Mouse (Mus musculus) thymus, adult 2 months (tissue): Measurements from ENCODE around the gene Snrpb2. TPM values are rescaled to one million over a fixed set of nuclear protein-coding genes. Genes with fewer than 3 reads are reported as not detected.

Experiments
- DNase-seq: peaks from one replicate; pipeline ENCODE4 v3.0.0; 2021
- H3K27ac ChIP-seq: fragments of 200-500 bp; 2 replicates; pipeline ENCODE4 v1.5.1; 2012; ENCODE audit warnings: low read length, control low read depth; ENCODE audit not compliant: control insufficient read depth, insufficient read depth
- H3K27me3 ChIP-seq: fragments of 200-500 bp; 2 replicates; pipeline ENCODE4 v1.6.1; 2012; ENCODE audit warnings: mild to moderate bottlenecking, low read length, moderate library complexity, mixed read lengths; ENCODE audit not compliant: control insufficient read depth, insufficient read depth
- H3K36me3 ChIP-seq: fragments of 200-500 bp; 2 replicates; pipeline ENCODE4 v1.6.1; 2012; ENCODE audit warnings: mild to moderate bottlenecking, low read length, moderate library complexity; ENCODE audit not compliant: control insufficient read depth, insufficient read depth
- H3K4me1 ChIP-seq: fragments of 200-500 bp; replicated peaks from 2 replicates; pipeline ENCODE4 v1.6.1; 2012; ENCODE audit warnings: low read length; ENCODE audit not compliant: control insufficient read depth, insufficient read depth
- H3K4me3 ChIP-seq: fragments of 200-500 bp; 2 replicates; pipeline ENCODE4 v1.5.1; 2012; ENCODE audit warnings: mild to moderate bottlenecking, low read length, control low read depth, moderate library complexity; ENCODE audit not compliant: control insufficient read depth, insufficient read depth
- CTCF ChIP-seq: fragments of 200-500 bp; IDR thresholded peaks from 2 replicates; pipeline ENCODE4 v1.5.1; 2012; ENCODE audit warnings: mild to moderate bottlenecking, control low read depth, low read length, moderate library complexity, borderline replicate concordance; ENCODE audit not compliant: control insufficient read depth, poor library complexity, insufficient read depth; ENCODE audit errors: extremely low read depth
- POLR2A ChIP-seq: fragments of 200-500 bp; IDR thresholded peaks from 2 replicates; pipeline ENCODE4 v1.6.1; 2012; ENCODE audit warnings: mild to moderate bottlenecking, low read length, control low read depth, moderate library complexity; ENCODE audit not compliant: control insufficient read depth, poor library complexity, insufficient read depth; ENCODE audit errors: extremely low read depth
- WGBS: fragments of 180-500 bp; shearing (Covaris S2); methylation state at CpG from one replicate; pipeline ENCODE4 v1.1.7; 2018; 5-methylcytosine and 5-hydroxymethylcytosine counted together
- polyA plus RNA-seq: library from polyadenylated mRNA; depleted of rRNA; stranded (reverse); fragments of >200 nt; gene quantifications from 2 replicates; pipeline ENCODE4 v1.2.3, GENCODE M21; 2012

The Snrpb2 gene
- polyA plus RNA-seq, 1 experiment: 7.5 TPM

DNA sequence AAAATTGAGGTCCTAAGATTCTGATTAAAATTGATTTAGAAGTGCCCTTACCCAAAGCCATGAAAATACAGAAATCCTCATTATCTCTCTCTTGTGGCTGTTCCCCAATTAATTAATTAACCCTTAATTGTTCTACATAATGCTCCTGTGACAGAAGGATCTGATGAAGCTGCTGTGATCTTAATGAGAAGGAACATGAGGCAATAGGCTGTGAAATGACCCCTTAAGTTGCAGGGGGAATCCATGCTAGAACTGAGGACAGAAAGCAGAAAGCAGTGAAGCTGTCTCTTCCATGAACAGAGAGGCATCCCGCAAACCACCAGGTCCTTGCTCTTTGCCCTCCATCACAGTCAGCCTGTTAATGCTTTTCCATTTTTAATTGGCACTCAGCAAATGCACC, 31.6 kb upstream of the Snrpb2 start:
- no peak overlapping the region for H3K27ac ChIP-seq
- TF ChIP-seq POLR2A (no peak), CTCF (no peak)
- DNase-seq: no peak
- no peaks in the 10 kb centered on the region for H3K36me3 ChIP-seq
- 97% methylated on average over 1 of the region's 1 CpGs for WGBS
- H3K4me3 ChIP-seq: no peak overlapping the region
- no peaks in the 10 kb centered on the region for H3K4me1 ChIP-seq
- no peaks in the 10 kb centered on the region for H3K27me3 ChIP-seq

DNA sequence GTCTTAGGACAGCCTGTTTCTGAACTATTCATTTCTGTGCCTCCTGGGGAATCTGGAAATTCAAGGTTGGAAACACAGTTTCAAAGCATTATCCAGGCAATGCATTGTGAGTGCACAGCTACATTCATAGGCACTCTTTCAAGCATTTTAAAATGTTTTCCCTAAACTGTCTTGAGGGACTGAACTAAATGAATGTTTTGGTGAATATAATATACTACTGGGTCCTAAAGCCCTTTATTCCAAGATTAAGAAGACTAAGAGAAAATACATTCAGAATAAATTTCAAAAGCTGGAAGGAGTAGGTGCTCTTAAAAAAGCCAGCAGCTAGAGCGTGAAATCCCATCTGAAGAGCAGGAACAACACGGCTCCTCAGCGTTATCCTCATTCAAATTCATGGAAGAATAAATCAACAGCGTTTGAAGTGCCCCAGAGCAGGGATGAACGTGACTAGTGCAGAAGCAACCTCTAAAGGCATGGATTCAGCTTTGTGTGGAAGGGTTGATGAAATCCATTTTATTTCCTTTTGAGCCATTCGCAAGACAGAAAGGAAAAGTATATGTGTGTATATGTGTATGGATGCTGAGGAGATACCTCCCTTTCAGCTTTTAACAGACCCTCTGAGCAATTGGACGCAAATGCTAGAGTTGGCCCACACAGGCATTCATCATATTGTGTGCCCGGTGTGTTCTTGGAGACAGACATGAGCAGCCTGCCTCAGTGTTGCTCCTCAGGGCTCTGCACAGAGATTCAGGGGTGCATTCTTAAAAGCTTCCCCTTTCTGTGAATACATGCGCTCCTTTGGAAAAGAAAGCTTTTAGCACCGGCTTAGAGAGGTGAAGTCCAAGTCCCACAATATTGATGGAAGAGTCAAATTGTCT, 30.2 kb upstream of the Snrpb2 start:
- WGBS: 85% methylated on average over 10 of the region's 10 CpGs
- TF ChIP-seq CTCF (no peak), POLR2A (no peak)
- no peak for DNase-seq
- Histone ChIP-seq H3K36me3 (no peaks in the 10 kb centered on the region), H3K27me3 (no peaks in the 10 kb centered on the region), H3K27ac (no peak overlapping the region), H3K4me1 (no peaks in the 10 kb centered on the region), H3K4me3 (no peak overlapping the region)

- no peak overlapping the region for H3K4me3 ChIP-seq
- no peak overlapping the region for H3K27ac ChIP-seq
- no peaks in the 10 kb centered on the region for H3K4me1 ChIP-seq
- no peak for TF ChIP-seq CTCF
- TF ChIP-seq POLR2A: no peak
- WGBS: 86% methylated on average over 7 of the region's 7 CpGs
- DNase-seq: no peak
- no peaks in the 10 kb centered on the region for H3K27me3 ChIP-seq
- no peaks in the 10 kb centered on the region for H3K36me3 ChIP-seq
Observed at GRCm38 (mm10) chr2:143034350-143035085, 28.3 kb upstream of the Snrpb2 start.

- WGBS: 80% methylated on average over 10 of the region's 10 CpGs
- H3K4me1 ChIP-seq: no peaks in the 10 kb centered on the region
- no peaks in the 10 kb centered on the region for H3K27me3 ChIP-seq
- TF ChIP-seq CTCF (no peak), POLR2A (no peak)
- no peaks in the 10 kb centered on the region for H3K36me3 ChIP-seq
- no peak overlapping the region for H3K4me3 ChIP-seq
- H3K27ac ChIP-seq: no peak overlapping the region
- no peak for DNase-seq
Observed at GRCm38 (mm10) chr2:143035086-143035593, 27.7 kb upstream of the Snrpb2 start.

GRCm38 (mm10) chr2:143041596-143041995, 21.2 kb upstream of the Snrpb2 start:
- Histone ChIP-seq H3K36me3 (no peaks in the 10 kb centered on the region), H3K4me1 (no peaks in the 10 kb centered on the region), H3K27ac (no peak overlapping the region), H3K27me3 (no peaks in the 10 kb centered on the region), H3K4me3 (no peak overlapping the region)
- WGBS: 95% methylated on average over 1 of the region's 1 CpGs
- DNase-seq: no peak
- TF ChIP-seq CTCF (no peak), POLR2A (no peak)

DNA sequence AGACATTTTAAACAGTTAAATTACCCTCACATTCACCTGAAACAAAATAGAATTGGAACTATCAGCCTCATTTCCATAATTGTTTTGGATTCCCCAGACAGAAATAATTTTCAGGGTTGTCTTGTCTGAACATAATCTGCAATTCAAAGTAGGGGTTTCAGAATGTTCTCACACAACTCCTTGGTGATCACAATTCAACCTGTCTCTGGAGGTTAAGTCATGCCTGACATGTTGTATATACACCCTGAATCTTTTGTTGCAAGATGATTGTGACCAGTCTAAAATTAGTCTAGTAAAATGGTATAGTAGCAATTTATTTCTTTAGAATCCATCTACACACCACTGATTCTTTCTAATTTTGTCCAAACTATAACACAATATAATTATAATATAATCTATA, 7.6 kb upstream of the Snrpb2 start:
- TF ChIP-seq POLR2A (no peak), CTCF (no peak)
- Histone ChIP-seq H3K4me1 (no peaks in the 10 kb centered on the region), H3K27me3 (no peaks in the 10 kb centered on the region), H3K36me3 (no peaks in the 10 kb centered on the region), H3K4me3 (no peak overlapping the region), H3K27ac (no peak overlapping the region)
- DNase-seq: no peak
